Mouse (Mus musculus) inflammation-experienced regulatory T-cells, adult 6 months (primary cell): Measurements from ENCODE around the gene Coq2. TPM values are rescaled to one million over a fixed set of nuclear protein-coding genes. Genes with fewer than 3 reads are reported as not detected.

Source experiments
- ATAC-seq: one replicate; pipeline ENCODE4 v1.8.0; 2017
- polyA plus RNA-seq, 3 experiments: library from polyadenylated mRNA; unstranded; fragments of 100-300 nt; shearing (Covaris generic); gene quantifications; one replicate each; pipeline ENCODE4 v1.2.1; 2017

Coq2 gene
- polyA plus RNA-seq: 10 to 100 TPM in 2 of 3 experiments, 1 to 10 TPM in 1; 6.8 to 11.9 (median 11.6) TPM

- peak; percentile 72 for ATAC-seq
These were observed at the start of gene Coq2 for GRCm38 (mm10) chr5:100674711-100675376. Coq2 (minus strand) TSS chr5:100675140.

DNA sequence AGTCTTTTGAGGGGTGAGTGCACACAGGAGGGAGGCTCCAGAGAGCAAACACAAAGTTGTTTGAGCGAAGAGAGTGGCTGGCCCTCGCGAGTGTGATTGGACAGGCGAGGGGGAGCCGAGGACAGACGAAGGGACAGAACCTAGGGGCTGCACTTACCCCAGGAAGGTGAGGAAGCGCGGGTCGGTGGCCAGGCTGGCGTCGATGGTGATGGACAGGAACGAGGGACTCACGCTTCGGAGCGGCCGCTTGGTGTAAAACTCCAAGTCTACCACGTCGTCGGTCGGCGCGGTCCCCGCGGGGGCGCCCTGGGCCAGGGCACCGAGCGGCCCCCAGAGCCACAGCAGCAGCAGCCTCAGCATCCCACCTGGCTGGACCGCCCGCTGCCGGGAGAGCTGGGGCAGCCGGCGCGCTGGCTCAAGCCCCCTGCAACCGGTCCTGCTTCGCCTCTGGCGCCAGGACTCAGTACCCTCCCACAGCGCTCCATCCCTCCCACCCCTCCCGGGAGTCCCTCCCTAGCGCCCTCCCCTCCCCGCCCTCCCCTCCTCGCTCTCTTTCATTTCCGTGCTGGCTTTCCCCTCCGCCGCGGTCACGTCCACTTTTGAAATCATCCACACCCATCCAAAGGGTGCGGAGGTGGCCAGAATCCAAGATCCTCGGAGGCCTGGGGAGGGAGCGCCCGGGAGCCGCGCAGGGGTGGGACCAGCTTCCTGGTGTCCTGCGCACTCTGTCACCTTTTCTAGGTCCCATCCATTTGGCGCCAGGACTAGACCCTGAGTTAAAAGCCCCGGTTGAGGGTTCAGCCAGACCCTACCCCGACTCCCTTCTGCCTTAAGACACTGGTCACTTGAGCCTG, 44.5 kb upstream of the Coq2 start, which contains the start of gene Hpse:
Hpse (minus strand) TSS at position 482 of the 854 bp plus-strand sequence.
- peak; percentile 55 for ATAC-seq

DNA sequence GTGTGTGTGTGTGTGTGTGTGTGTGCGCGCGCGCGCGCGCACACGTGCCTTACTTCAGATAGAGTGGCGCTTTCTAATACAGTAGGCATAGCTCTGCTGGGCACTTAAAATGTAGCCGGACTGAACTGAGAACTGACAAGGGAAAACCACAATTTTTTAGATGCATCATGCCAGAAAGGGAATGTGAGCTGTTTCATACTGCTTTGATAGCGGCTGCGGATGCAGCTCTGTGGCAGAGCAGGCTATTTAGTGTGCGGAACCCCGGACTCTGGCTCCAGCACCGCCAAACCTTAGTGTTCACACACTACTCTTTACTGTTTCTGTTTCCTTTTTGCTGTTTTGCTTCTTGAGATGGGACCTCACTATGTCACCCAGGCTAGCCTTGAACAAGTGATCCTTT, 41.8 kb upstream of the Coq2 start:
- no peak for ATAC-seq

- no peak for ATAC-seq
These were observed 36.3 kb upstream of the Coq2 start for GRCm38 (mm10) chr5:100711219-100711618.

DNA sequence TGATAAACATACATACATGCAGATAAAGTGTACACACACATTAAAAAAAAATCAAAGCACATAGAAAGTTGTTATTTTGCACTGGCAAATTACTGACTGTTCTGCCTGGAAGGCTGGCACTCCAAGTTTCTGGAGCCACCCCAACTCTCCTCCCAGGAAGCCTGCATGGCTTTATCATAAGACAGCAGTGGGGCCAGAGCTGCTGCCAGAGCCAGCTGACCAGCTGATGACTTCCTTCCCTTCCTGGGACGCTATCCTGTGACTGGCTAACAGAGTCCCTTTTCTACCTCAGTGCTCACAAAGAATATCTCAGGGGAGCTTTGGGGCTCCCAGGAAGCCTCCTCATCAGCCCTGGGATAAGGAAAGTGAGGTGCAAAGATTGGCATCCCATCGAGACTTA, 35.1 kb upstream of the Coq2 start:
- no peak for ATAC-seq

DNA sequence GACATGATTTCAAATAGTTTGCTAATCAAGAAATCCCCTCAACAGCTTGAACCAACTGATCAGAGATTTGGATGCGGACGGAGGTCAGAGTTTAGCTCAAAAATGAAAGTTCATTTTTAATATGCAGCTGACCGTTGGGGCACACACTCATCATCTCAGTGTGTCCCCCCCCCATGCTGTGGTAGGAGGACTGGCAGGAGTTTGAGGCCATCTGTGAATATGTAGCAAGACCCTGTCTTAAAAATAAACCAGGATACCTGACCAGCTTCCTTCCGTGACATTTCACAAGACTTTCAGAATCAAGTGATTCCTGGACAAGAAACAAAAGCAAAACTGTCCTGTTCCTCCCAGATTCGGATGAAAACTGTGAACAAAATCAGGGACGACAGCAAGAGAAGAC, 34.1 kb upstream of the Coq2 start:
- ATAC-seq: no peak

GRCm38 (mm10) chr5:100706675-100707074, 31.7 kb upstream of the Coq2 start:
- no peak for ATAC-seq

- no peak for ATAC-seq
These were observed 29.3 kb upstream of the Coq2 start for GRCm38 (mm10) chr5:100704272-100704671.

GRCm38 (mm10) chr5:100702325-100702724, 27.4 kb upstream of the Coq2 start:
- ATAC-seq: no peak

- ATAC-seq: no peak
These were observed 26.1 kb upstream of the Coq2 start for GRCm38 (mm10) chr5:100700861-100701620.

DNA sequence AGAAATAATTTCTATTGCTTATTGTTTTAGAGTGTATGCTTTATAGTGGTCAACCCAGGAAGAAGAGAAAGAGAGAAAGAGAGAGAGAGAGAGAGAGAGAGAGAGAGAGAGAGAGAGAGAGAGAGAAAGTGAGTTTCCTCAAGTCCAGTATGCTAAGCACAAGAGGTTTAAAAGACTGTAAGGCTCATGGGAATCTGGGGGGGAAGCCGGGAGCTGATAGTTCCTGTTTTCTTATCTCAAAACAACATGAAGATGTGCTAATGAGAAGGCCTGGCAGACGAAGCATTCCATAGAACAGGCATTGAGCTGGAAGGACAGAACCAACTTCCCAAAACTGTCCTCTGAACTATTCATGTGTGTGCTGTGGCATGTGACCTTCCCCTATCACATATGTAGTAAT, 22.9 kb upstream of the Coq2 start:
- no peak for ATAC-seq

GRCm38 (mm10) chr5:100697398-100697797, 22.5 kb upstream of the Coq2 start:
- no peak for ATAC-seq

DNA sequence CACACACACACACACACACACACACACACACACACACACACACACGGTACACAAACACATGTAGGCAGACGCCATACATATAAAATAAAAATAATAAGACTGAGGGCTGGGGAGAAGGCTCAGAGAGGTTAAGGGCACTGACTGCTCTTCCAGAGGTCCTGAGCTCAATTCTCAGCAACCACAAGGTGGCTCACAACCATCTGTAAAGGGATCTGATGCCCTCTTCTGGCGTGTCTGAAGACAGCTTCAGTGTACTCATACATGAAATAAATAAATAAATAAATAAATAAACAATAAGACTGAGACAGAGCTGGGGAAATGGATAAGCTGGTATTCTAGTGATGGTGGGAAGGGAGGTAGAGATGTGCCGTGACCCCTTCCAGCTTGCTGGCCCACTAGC, 10.7 kb upstream of the Coq2 start:
- no peak for ATAC-seq

GRCm38 (mm10) chr5:100680542-100680933, 5.6 kb upstream of the Coq2 start:
- ATAC-seq: no peak

- no peak for ATAC-seq
These were observed 5.1 kb upstream of the Coq2 start for GRCm38 (mm10) chr5:100679911-100680541.

DNA sequence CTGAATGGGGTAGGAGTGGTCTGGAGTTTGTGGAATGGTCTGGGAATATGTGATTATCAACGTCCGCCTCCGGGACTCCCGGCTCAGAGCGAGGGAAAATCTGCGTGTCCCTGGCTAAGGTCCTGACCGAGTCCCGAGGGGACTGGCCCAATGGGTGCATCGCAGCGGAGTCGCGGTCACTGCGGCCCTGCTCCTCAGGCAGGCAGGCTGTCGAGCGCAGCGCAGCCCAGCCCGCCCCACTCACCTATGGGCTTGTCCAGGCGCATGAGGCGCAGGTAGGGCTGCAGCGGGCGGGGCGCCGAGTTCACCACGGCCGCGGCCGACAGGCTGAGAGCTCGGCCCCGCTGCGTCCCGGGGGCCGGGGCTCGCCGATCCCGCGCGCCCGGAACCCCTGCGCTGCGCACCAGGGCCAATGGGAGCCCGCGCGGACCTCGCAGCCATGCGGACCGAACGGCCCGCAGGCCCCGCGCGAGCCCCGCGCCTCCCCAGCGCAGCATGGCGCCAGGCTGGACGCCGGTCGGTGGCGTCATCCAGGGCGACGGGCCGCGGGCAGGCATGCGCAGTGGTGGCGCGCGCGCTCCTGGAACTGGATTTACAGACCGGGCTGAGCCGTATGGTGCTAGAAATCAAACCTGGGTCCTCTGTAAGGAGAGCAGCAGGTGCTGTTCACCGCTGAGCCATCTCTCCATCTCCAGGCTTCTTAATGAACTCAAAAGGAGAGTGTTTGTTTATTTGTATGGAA, 1.0 kb downstream of the Coq2 start:
- peak; percentile 82 for ATAC-seq

DNA sequence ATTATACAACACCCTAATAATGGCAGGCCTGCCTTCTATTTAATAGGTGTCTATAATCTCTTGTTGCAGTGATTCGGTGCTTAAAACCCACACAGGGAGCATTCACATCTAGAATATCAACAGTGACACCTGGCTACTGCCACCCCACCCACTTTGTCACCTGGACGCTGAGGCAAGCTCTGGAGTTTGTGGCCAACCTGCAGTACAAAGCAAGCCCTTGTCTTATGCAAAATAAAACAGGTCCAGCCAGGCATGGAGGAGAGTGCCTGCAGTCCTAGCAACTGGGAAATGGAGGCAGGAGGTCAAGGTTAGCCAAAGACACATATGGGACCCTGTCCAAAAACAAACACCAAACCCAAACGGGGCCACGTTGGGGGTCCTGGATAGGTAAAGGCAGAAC, 2.5 kb downstream of the Coq2 start:
- ATAC-seq: no peak

- no peak for ATAC-seq
These were observed 3.0 kb downstream of the Coq2 start for GRCm38 (mm10) chr5:100671897-100672296.

GRCm38 (mm10) chr5:100671398-100671797, 3.5 kb downstream of the Coq2 start:
- no peak for ATAC-seq

DNA sequence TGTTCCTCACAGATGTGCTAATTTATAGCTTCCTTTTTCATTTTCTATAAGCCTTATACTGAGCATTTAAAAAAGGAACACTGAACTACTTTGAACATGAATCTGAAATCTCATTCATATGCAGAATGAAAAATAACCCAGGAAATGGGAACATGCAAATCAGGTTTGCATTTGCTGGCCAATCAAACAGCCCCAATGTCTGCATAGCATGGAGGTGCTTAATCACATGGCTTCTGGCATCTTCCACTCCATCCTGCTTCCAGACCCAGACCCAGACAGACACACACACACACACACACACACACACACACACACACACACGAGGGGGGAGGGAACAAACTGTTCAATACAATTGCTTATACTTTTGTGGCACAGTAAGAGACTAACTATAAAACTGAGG, 8.0 kb downstream of the Coq2 start:
- no peak for ATAC-seq

DNA sequence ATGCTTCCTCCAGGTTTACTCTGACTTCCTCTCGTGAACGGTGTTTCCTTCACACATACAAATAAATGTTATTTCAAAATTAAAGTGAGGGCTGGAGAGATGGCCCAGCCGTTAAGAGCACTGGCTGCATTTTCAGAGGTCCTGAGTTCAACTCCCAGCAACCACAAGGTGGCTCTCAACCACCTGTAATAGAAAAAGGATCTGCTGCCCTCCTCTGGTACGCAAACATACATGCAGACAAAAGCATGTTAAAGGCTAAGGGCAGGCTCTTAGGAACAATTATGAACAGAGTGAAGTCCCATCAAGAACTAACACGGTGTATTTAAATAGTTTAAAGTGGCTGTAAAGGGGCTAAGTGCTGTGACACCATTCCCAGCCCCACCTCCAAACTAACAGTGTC, 11.1 kb downstream of the Coq2 start:
- peak; percentile 99 for ATAC-seq

DNA sequence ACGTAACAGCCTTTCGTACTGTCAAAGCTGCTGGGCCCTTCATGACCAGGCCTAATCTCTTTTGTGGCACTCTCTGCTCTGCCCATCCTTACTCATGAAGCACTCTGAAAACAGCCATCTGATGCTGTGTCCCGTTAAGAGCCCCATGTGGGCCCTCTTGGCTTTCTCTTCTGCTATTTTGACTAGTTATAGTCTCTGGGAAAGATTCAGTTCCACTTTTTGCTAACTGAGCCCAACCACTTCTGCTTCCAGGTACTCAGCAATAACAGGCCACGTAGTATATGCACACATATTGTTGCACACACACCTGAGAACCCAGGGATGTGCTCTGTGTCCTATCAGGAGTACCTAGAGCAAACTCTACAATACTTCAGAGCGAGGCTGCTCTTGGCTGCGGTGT, 11.9 kb downstream of the Coq2 start:
- no peak for ATAC-seq
